Mouse (Mus musculus): ENCODE results near the gene Gphn. TPM values are rescaled to one million over a fixed set of nuclear protein-coding genes. Genes with fewer than 3 reads are reported as not detected.

Gphn gene
- polyA plus RNA-seq, 1 experiment from 2014 or later, result 17.6 TPM

- H3K4me1 ChIP-seq (replicated peaks; ENCODE audit: control insufficient read depth, insufficient read depth, low read length), result no peaks in the 10 kb centered on the region
- H3K27me3 ChIP-seq (ENCODE audit: control insufficient read depth, insufficient read depth, low read depth, low read length), result no peaks in the 10 kb centered on the region
- no peak for ATAC-seq (ENCODE audit: low read depth)
- H3K9me3 ChIP-seq (ENCODE audit: control insufficient read depth, low read length), result no peaks in the 10 kb centered on the region
- no peak overlapping the region for H3K9ac ChIP-seq (ENCODE audit: low read length)
- WGBS, result 73% methylated on average over 4 of the region's 4 CpGs
- no peak overlapping the region for H3K4me3 ChIP-seq (ENCODE audit: low read length)
- no peaks in the 10 kb centered on the region for H3K36me3 ChIP-seq (ENCODE audit: control insufficient read depth, insufficient read depth, low read length)
- H3K4me2 ChIP-seq (ENCODE audit: low read depth, low read length), result no peak overlapping the region
- no peak overlapping the region for H3K27ac ChIP-seq (ENCODE audit: low read length)
Observed at GRCm38 (mm10) chr12:78219191-78219825, 6.9 kb upstream of the Gphn start.

- Histone ChIP-seq H3K9me3 (ENCODE audit: control insufficient read depth, low read length) (no peaks in the 10 kb centered on the region), H3K27ac (ENCODE audit: low read length) (peak overlapping the region; percentile 99), H3K4me3 (ENCODE audit: low read length) (peak overlapping the region; percentile 98), H3K27me3 (ENCODE audit: control insufficient read depth, insufficient read depth, low read depth, low read length) (no peaks in the 10 kb centered on the region), H3K36me3 (ENCODE audit: control insufficient read depth, insufficient read depth, low read length) (no peaks in the 10 kb centered on the region), H3K4me1 (replicated peaks; ENCODE audit: control insufficient read depth, insufficient read depth, low read length) (peaks cover 3% of the 10 kb centered on the region; the same call in 1 of the 2 replicates), H3K4me2 (ENCODE audit: low read depth, low read length) (peak overlapping the region; percentile 72), H3K9ac (ENCODE audit: low read length) (peak overlapping the region; percentile 88)
- WGBS, result 1% methylated on average over 41 of the region's 48 CpGs
- peak; percentile 90 for ATAC-seq (ENCODE audit: low read depth)
Observed at GRCm38 (mm10) chr12:78226519-78226875, 318 bp downstream of the Gphn start.

- Histone ChIP-seq H3K9ac (ENCODE audit: low read length) (peak overlapping the region; percentile 88), H3K4me2 (ENCODE audit: low read depth, low read length) (peak overlapping the region; percentile 72), H3K27ac (ENCODE audit: low read length) (peak overlapping the region; percentile 99), H3K4me1 (replicated peaks; ENCODE audit: control insufficient read depth, insufficient read depth, low read length) (peaks cover 3% of the 10 kb centered on the region; the same call in 1 of the 2 replicates), H3K4me3 (ENCODE audit: low read length) (peak overlapping the region; percentile 98), H3K9me3 (ENCODE audit: control insufficient read depth, low read length) (no peaks in the 10 kb centered on the region), H3K27me3 (ENCODE audit: control insufficient read depth, insufficient read depth, low read depth, low read length) (no peaks in the 10 kb centered on the region), H3K36me3 (ENCODE audit: control insufficient read depth, insufficient read depth, low read length) (no peaks in the 10 kb centered on the region)
- ATAC-seq (ENCODE audit: low read depth), result peak; percentile 23
- WGBS, result under 1% methylated on average over 55 of the region's 57 CpGs
Observed at GRCm38 (mm10) chr12:78227021-78227932, 1.1 kb downstream of the Gphn start.

GRCm38 (mm10) chr12:78228139-78228538 is 2.0 kb downstream of the Gphn start:
- peak overlapping the region; percentile 3; the same call in 1 of the 2 replicates for H3K4me3 ChIP-seq (ENCODE audit: low read length)
- no peak overlapping the region for H3K9ac ChIP-seq (ENCODE audit: low read length)
- H3K27me3 ChIP-seq (ENCODE audit: control insufficient read depth, insufficient read depth, low read depth, low read length), result no peaks in the 10 kb centered on the region
- ATAC-seq (ENCODE audit: low read depth), result no peak
- WGBS, result 57% methylated on average over 4 of the region's 4 CpGs
- H3K4me2 ChIP-seq (ENCODE audit: low read depth, low read length), result peak overlapping the region; percentile 72
- H3K27ac ChIP-seq (ENCODE audit: low read length), result no peak overlapping the region
- H3K36me3 ChIP-seq (ENCODE audit: control insufficient read depth, insufficient read depth, low read length), result no peaks in the 10 kb centered on the region
- no peaks in the 10 kb centered on the region for H3K9me3 ChIP-seq (ENCODE audit: control insufficient read depth, low read length)
- H3K4me1 ChIP-seq (replicated peaks; ENCODE audit: control insufficient read depth, insufficient read depth, low read length), result peaks cover 3% of the 10 kb centered on the region; the same call in 1 of the 2 replicates

GRCm38 (mm10) chr12:78232560-78232959 is 6.4 kb downstream of the Gphn start:
- Histone ChIP-seq H3K36me3 (ENCODE audit: control insufficient read depth, insufficient read depth, low read length) (no peaks in the 10 kb centered on the region), H3K4me1 (replicated peaks; ENCODE audit: control insufficient read depth, insufficient read depth, low read length) (peaks cover 3% of the 10 kb centered on the region; the same call in 1 of the 2 replicates), H3K9ac (ENCODE audit: low read length) (no peak overlapping the region), H3K27me3 (ENCODE audit: control insufficient read depth, insufficient read depth, low read depth, low read length) (no peaks in the 10 kb centered on the region), H3K4me2 (ENCODE audit: low read depth, low read length) (no peak overlapping the region), H3K4me3 (ENCODE audit: low read length) (no peak overlapping the region), H3K27ac (ENCODE audit: low read length) (no peak overlapping the region), H3K9me3 (ENCODE audit: control insufficient read depth, low read length) (no peaks in the 10 kb centered on the region)
- no peak for ATAC-seq (ENCODE audit: low read depth)

GRCm38 (mm10) chr12:78248366-78248765 is 22.2 kb downstream of the Gphn start:
- Histone ChIP-seq H3K9me3 (ENCODE audit: control insufficient read depth, low read length) (no peaks in the 10 kb centered on the region), H3K27ac (ENCODE audit: low read length) (no peak overlapping the region), H3K4me3 (ENCODE audit: low read length) (no peak overlapping the region), H3K4me1 (replicated peaks; ENCODE audit: control insufficient read depth, insufficient read depth, low read length) (0 out of 2 replicates have a peak, but pooled peaks cover 2% of the 10 kb centered on the region), H3K27me3 (ENCODE audit: control insufficient read depth, insufficient read depth, low read depth, low read length) (no peaks in the 10 kb centered on the region), H3K4me2 (ENCODE audit: low read depth, low read length) (no peak overlapping the region; the same call in 1 of the 2 replicates), H3K36me3 (ENCODE audit: control insufficient read depth, insufficient read depth, low read length) (no peaks in the 10 kb centered on the region), H3K9ac (ENCODE audit: low read length) (no peak overlapping the region)
- no peak for ATAC-seq (ENCODE audit: low read depth)
- WGBS, result 17% methylated on average over 1 of the region's 1 CpGs

- Histone ChIP-seq H3K4me1 (replicated peaks; ENCODE audit: control insufficient read depth, insufficient read depth, low read length) (0 out of 2 replicates have a peak, but pooled peaks cover 2% of the 10 kb centered on the region), H3K4me3 (ENCODE audit: low read length) (no peak overlapping the region), H3K4me2 (ENCODE audit: low read depth, low read length) (no peak overlapping the region), H3K36me3 (ENCODE audit: control insufficient read depth, insufficient read depth, low read length) (no peaks in the 10 kb centered on the region), H3K9me3 (ENCODE audit: control insufficient read depth, low read length) (no peaks in the 10 kb centered on the region), H3K27ac (ENCODE audit: low read length) (no peak overlapping the region), H3K27me3 (ENCODE audit: control insufficient read depth, insufficient read depth, low read depth, low read length) (no peaks in the 10 kb centered on the region), H3K9ac (ENCODE audit: low read length) (no peak overlapping the region)
- peak; percentile 47; the same call in 1 of the 2 replicates for ATAC-seq (ENCODE audit: low read depth)
Observed at GRCm38 (mm10) chr12:78249151-78249550, 23.0 kb downstream of the Gphn start.

- Histone ChIP-seq H3K36me3 (ENCODE audit: control insufficient read depth, insufficient read depth, low read length) (no peaks in the 10 kb centered on the region), H3K27ac (ENCODE audit: low read length) (no peak overlapping the region), H3K9me3 (ENCODE audit: control insufficient read depth, low read length) (no peaks in the 10 kb centered on the region), H3K9ac (ENCODE audit: low read length) (no peak overlapping the region), H3K4me3 (ENCODE audit: low read length) (no peak overlapping the region), H3K4me1 (replicated peaks; ENCODE audit: control insufficient read depth, insufficient read depth, low read length) (no peaks in the 10 kb centered on the region), H3K27me3 (ENCODE audit: control insufficient read depth, insufficient read depth, low read depth, low read length) (no peaks in the 10 kb centered on the region), H3K4me2 (ENCODE audit: low read depth, low read length) (no peak overlapping the region)
- 57% methylated on average over 2 of the region's 2 CpGs for WGBS
- no peak for ATAC-seq (ENCODE audit: low read depth)
Observed at GRCm38 (mm10) chr12:78277386-78277785, 51.2 kb downstream of the Gphn start.

- ATAC-seq (ENCODE audit: low read depth), result no peak
- H3K36me3 ChIP-seq (ENCODE audit: control insufficient read depth, insufficient read depth, low read length), result no peaks in the 10 kb centered on the region
- H3K4me1 ChIP-seq (replicated peaks; ENCODE audit: control insufficient read depth, insufficient read depth, low read length), result no peaks in the 10 kb centered on the region
- 60% methylated on average over 1 of the region's 1 CpGs for WGBS
- no peak overlapping the region for H3K9ac ChIP-seq (ENCODE audit: low read length)
- H3K27me3 ChIP-seq (ENCODE audit: control insufficient read depth, insufficient read depth, low read depth, low read length), result no peaks in the 10 kb centered on the region
- H3K4me3 ChIP-seq (ENCODE audit: low read length), result no peak overlapping the region
- H3K4me2 ChIP-seq (ENCODE audit: low read depth, low read length), result no peak overlapping the region
- no peaks in the 10 kb centered on the region for H3K9me3 ChIP-seq (ENCODE audit: control insufficient read depth, low read length)
- H3K27ac ChIP-seq (ENCODE audit: low read length), result no peak overlapping the region
Observed at GRCm38 (mm10) chr12:78290384-78290783, 64.2 kb downstream of the Gphn start.

Measured in lung, embryonic 16.5 days (tissue).